Mouse (Mus musculus): ENCODE data around the gene Nsun2. TPM values are rescaled to one million over a fixed set of nuclear protein-coding genes. Genes with fewer than 3 reads are reported as not detected.

Nsun2 gene
- polyA plus RNA-seq, 1 experiment from 2014 or later, result 73.5 TPM

DNA sequence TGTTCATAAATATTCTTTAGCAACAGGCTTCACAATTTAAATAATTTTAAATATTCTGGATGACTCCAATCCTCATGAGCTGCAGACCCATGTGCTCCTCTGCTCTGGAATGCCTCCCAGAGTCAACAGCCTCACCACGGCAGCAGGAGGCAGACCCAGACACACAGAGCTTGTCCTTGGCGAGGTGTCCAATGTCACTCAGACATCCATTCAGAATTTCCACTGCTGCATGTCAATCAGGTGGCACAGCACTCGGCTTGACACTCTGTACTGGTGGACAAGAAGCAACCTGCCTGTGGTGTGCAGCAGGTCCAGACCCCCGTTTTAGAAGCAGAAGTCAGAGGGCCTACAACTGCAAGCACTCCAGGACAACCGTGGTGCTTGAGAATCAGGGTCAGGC lies 35.3 kb upstream of the Nsun2 start:
- no peaks in the 10 kb centered on the region for H3K9me3 ChIP-seq (ENCODE audit: control insufficient read depth, low read length)
- H3K4me2 ChIP-seq (ENCODE audit: low read depth, low read length), result no peak overlapping the region
- no peaks in the 10 kb centered on the region for H3K27me3 ChIP-seq (ENCODE audit: control insufficient read depth, insufficient read depth, low read length)
- WGBS, result 91% methylated on average over 5 of the region's 5 CpGs
- ATAC-seq (ENCODE audit: low read depth), result no peak
- H3K27ac ChIP-seq (ENCODE audit: low read depth, low read length), result no peak overlapping the region
- peaks cover 53% of the 10 kb centered on the region for H3K36me3 ChIP-seq (ENCODE audit: control insufficient read depth, insufficient read depth, low read length)
- H3K4me3 ChIP-seq (ENCODE audit: low read depth, low read length), result no peak overlapping the region
- H3K9ac ChIP-seq (replicated peaks; ENCODE audit: low read depth, low read length), result no peak overlapping the region
- no peaks in the 10 kb centered on the region for H3K4me1 ChIP-seq (ENCODE audit: control insufficient read depth, insufficient read depth, low read length)

DNA sequence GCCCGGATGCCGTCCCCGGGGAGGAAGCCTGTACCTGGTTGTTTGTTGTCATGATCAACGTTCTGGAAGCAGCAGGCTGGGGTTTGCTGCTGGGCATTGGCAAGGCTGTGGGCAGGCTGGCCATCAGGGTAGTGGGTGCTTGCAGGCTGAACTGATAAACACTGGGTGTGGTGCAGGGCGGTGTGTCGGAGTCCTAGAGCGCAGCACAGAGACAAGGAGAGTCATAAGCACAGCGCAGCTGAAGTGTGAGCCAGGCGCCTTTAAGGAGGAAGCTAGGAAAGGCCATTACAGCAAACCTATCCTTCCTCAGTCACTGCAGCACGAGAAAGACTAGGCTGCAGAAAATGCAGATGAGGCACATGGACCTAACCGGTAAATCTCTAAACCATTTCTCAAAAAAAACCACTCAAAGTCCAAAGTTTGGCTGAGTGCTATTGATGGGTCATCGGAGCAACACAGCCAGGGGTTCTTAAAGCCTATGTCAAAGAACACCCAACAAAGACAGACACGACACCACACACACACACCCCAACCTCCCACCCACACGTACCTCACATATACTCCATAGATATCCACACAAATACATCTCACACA lies 31.3 kb upstream of the Nsun2 start:
- no peak overlapping the region for H3K4me2 ChIP-seq (ENCODE audit: low read depth, low read length)
- H3K36me3 ChIP-seq (ENCODE audit: control insufficient read depth, insufficient read depth, low read length), result peaks cover 75% of the 10 kb centered on the region
- H3K9ac ChIP-seq (replicated peaks; ENCODE audit: low read depth, low read length), result no peak overlapping the region
- no peaks in the 10 kb centered on the region for H3K27me3 ChIP-seq (ENCODE audit: control insufficient read depth, insufficient read depth, low read length)
- no peaks in the 10 kb centered on the region for H3K9me3 ChIP-seq (ENCODE audit: control insufficient read depth, low read length)
- H3K4me1 ChIP-seq (ENCODE audit: control insufficient read depth, insufficient read depth, low read length), result no peaks in the 10 kb centered on the region
- no peak overlapping the region for H3K27ac ChIP-seq (ENCODE audit: low read depth, low read length)
- no peak overlapping the region for H3K4me3 ChIP-seq (ENCODE audit: low read depth, low read length)
- 97% methylated on average over 14 of the region's 14 CpGs for WGBS
- ATAC-seq (ENCODE audit: low read depth), result no peak

DNA sequence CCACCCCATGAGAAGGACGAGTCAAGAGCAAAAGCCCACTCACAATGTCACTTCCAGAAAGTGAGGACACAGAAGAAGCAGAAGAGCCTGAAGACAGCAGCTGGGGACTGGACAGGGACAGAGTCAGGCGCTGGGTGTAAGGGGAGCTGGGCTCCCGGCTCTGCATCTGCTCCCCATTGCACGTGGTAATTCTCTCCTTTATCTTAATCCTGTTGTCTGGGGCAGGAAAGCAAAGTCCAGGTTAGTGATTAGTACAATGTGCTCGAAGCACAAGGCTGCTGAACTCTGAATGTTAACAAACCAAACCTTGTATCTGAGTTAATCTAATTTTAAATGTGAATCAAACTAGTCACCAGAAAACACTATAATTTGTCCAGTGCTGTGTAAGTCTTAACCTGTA lies 30.7 kb upstream of the Nsun2 start:
- no peak for ATAC-seq (ENCODE audit: low read depth)
- Histone ChIP-seq H3K4me1 (ENCODE audit: control insufficient read depth, insufficient read depth, low read length) (no peaks in the 10 kb centered on the region), H3K9ac (replicated peaks; ENCODE audit: low read depth, low read length) (no peak overlapping the region), H3K9me3 (ENCODE audit: control insufficient read depth, low read length) (no peaks in the 10 kb centered on the region), H3K4me3 (ENCODE audit: low read depth, low read length) (no peak overlapping the region), H3K27me3 (ENCODE audit: control insufficient read depth, insufficient read depth, low read length) (no peaks in the 10 kb centered on the region), H3K36me3 (ENCODE audit: control insufficient read depth, insufficient read depth, low read length) (peaks cover 77% of the 10 kb centered on the region), H3K4me2 (ENCODE audit: low read depth, low read length) (no peak overlapping the region), H3K27ac (ENCODE audit: low read depth, low read length) (no peak overlapping the region)
- 88% methylated on average over 5 of the region's 5 CpGs for WGBS

DNA sequence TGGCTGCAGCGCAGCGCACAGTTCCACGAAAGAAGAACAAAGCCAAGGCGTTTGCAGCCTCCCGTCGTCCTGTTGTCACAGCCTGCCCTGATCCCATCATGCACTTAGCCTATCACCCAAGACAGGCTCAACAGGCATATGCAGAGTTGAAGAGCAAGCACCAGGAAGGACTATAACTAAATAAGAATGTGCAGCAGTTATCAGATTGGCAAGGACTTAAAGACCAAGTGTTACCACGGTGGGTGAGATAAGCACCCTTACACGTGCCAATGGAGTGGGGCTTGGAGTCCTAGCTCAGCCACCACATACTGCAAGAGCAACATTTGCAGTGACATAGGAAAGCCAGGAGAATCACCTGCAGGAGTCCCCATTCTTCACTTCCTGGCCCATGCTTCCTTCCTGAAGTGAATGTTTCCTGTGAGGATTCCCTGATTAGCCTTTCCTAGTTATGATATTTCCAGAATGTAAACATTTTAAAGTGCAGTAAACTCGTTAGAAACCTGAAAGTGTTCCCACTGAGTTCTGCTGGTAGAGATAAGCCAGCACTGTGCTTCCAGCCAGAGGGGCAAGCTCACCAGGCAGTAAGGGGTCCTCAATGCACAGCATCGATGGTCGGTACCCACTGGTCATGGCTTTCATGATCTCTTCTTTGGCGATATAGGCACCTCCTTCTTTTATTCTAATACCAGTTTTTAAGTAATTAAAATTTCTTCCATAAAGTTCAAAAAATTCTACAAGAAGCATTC lies 27.0 kb upstream of the Nsun2 start:
- no peak overlapping the region for H3K27ac ChIP-seq (ENCODE audit: low read depth, low read length)
- peaks cover 47% of the 10 kb centered on the region for H3K36me3 ChIP-seq (ENCODE audit: control insufficient read depth, insufficient read depth, low read length)
- H3K4me1 ChIP-seq (ENCODE audit: control insufficient read depth, insufficient read depth, low read length), result no peaks in the 10 kb centered on the region
- H3K9ac ChIP-seq (replicated peaks; ENCODE audit: low read depth, low read length), result no peak overlapping the region
- H3K4me3 ChIP-seq (ENCODE audit: low read depth, low read length), result no peak overlapping the region
- WGBS, result 93% methylated on average over 12 of the region's 12 CpGs
- no peak overlapping the region for H3K4me2 ChIP-seq (ENCODE audit: low read depth, low read length)
- no peaks in the 10 kb centered on the region for H3K9me3 ChIP-seq (ENCODE audit: control insufficient read depth, low read length)
- ATAC-seq (ENCODE audit: low read depth), result no peak
- H3K27me3 ChIP-seq (ENCODE audit: control insufficient read depth, insufficient read depth, low read length), result no peaks in the 10 kb centered on the region

DNA sequence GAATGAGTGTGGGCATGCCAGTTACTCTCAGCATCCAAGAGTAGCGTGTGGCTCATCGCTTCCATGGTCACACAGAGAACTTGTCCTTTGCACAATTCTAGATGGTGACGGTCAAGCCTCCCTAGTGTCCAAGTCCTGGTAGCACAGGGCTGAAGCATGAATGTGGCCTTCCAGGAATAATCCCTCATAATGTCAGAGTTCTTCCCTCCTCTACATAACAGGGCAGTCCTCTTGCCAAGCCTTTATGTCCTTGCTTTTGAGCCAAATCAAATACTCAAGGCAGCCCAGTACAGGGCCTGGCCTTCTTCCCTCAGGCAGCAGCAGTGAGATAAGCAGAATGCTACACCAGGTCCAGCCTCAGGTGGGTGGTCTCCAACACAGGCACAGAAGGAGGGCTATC lies 25.9 kb upstream of the Nsun2 start:
- Histone ChIP-seq H3K9ac (replicated peaks; ENCODE audit: low read depth, low read length) (no peak overlapping the region), H3K27ac (ENCODE audit: low read depth, low read length) (no peak overlapping the region), H3K4me1 (ENCODE audit: control insufficient read depth, insufficient read depth, low read length) (no peaks in the 10 kb centered on the region), H3K9me3 (ENCODE audit: control insufficient read depth, low read length) (no peaks in the 10 kb centered on the region), H3K4me2 (ENCODE audit: low read depth, low read length) (no peak overlapping the region), H3K27me3 (ENCODE audit: control insufficient read depth, insufficient read depth, low read length) (no peaks in the 10 kb centered on the region), H3K36me3 (ENCODE audit: control insufficient read depth, insufficient read depth, low read length) (peaks cover 42% of the 10 kb centered on the region), H3K4me3 (ENCODE audit: low read depth, low read length) (no peak overlapping the region)
- WGBS, result 96% methylated on average over 3 of the region's 3 CpGs
- no peak for ATAC-seq (ENCODE audit: low read depth)

DNA sequence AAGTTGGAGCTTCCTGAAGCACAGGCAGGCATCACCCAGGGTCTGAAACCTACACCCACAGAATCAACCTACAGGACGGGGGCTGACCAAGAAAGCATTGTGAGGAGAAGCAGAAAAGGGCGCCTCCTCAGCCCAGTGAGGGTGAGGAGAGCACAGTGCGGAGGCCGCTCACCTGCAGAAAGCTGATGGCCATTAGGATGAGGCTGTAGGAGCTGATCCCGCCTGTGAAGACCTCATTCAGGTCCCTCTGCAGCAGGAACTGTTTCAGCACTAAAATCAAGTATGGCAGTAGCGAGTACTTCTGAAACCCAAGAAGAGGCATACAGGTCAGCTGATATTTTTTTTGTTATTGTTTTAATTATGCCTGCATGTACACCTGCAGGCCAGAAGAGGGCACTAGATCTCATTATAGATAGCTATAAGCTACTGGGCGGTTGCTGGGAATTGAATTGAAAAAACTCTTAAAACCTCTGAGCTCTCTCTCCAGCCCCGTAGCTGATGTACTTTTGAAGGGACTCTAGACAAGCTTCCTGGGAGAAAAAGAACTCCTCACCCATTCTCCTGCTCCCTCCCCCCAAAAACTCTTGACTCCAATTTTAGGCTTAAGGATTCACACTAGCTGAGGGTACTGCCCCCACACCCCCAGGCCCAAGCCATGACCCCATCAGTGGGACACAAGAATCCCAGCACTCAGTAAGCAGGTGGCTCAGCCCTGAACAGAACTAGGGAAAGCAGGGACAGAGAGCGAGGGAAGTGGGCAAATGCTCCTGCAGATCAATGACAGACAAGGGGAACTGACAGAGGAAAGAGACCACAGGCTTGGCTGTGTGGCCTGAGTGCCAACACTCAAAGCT lies 23.9 kb upstream of the Nsun2 start:
- no peak overlapping the region for H3K4me2 ChIP-seq (ENCODE audit: low read depth, low read length)
- H3K4me1 ChIP-seq (ENCODE audit: control insufficient read depth, insufficient read depth, low read length), result no peaks in the 10 kb centered on the region
- 68% methylated on average over 9 of the region's 9 CpGs for WGBS
- no peaks in the 10 kb centered on the region for H3K27me3 ChIP-seq (ENCODE audit: control insufficient read depth, insufficient read depth, low read length)
- peaks cover 27% of the 10 kb centered on the region; the same call in 1 of the 2 replicates for H3K36me3 ChIP-seq (ENCODE audit: control insufficient read depth, insufficient read depth, low read length)
- ATAC-seq (ENCODE audit: low read depth), result peak; percentile 72
- H3K9me3 ChIP-seq (ENCODE audit: control insufficient read depth, low read length), result no peaks in the 10 kb centered on the region
- no peak overlapping the region for H3K9ac ChIP-seq (replicated peaks; ENCODE audit: low read depth, low read length)
- H3K27ac ChIP-seq (ENCODE audit: low read depth, low read length), result no peak overlapping the region
- no peak overlapping the region for H3K4me3 ChIP-seq (ENCODE audit: low read depth, low read length)

DNA sequence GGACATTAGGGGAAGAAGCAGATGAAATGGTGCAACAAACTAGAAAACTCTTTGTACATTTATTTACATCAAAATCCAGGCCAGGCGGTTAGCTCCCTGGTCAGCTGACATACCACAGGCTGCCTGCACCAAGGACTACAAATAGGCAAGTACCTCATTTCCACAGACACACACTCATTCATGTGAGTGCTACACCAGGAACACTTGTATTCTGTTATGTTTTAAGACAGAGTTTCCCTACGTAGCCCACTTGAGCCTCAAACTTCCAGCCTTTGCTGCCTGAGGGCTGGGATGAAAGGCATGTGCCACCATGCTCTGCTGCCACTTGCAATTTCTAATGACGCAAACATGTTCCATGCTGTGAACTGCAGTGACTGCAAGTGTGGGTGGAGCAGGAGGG lies 18.5 kb upstream of the Nsun2 start:
- 0 out of 2 replicates have a peak, but pooled peaks cover 4% of the 10 kb centered on the region for H3K4me1 ChIP-seq (ENCODE audit: control insufficient read depth, insufficient read depth, low read length)
- H3K27ac ChIP-seq (ENCODE audit: low read depth, low read length), result no peak overlapping the region
- H3K27me3 ChIP-seq (ENCODE audit: control insufficient read depth, insufficient read depth, low read length), result no peaks in the 10 kb centered on the region
- H3K9me3 ChIP-seq (ENCODE audit: control insufficient read depth, low read length), result no peaks in the 10 kb centered on the region
- no peak overlapping the region for H3K9ac ChIP-seq (replicated peaks; ENCODE audit: low read depth, low read length)
- no peak overlapping the region for H3K4me3 ChIP-seq (ENCODE audit: low read depth, low read length)
- WGBS, result 81% methylated on average over 3 of the region's 3 CpGs
- no peak overlapping the region for H3K4me2 ChIP-seq (ENCODE audit: low read depth, low read length)
- no peak for ATAC-seq (ENCODE audit: low read depth)
- peaks cover 7% of the 10 kb centered on the region; the same call in 1 of the 2 replicates for H3K36me3 ChIP-seq (ENCODE audit: control insufficient read depth, insufficient read depth, low read length)

DNA sequence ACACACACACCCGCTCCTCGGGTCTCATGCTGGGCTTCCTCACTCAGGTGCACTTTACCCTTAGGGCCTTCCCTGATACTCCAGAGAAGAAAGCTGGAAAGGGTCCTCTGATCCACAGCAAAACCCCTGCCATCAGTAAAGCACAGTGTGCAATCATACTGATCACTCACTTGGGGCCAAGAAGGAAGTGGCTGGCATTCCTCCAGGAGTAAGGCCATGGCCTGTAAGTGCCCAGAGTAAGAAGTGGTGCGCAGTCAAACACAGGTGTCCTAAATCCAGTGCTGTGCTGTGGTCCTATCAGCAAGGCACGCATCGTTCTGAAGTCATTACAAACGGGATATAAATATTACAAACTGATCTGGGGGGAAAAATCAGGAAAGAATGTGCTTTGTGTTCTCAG lies 16.1 kb upstream of the Nsun2 start:
- Histone ChIP-seq H3K27me3 (ENCODE audit: control insufficient read depth, insufficient read depth, low read length) (no peaks in the 10 kb centered on the region), H3K4me2 (ENCODE audit: low read depth, low read length) (no peak overlapping the region), H3K4me1 (ENCODE audit: control insufficient read depth, insufficient read depth, low read length) (peaks cover 13% of the 10 kb centered on the region; the same call in 1 of the 2 replicates), H3K36me3 (ENCODE audit: control insufficient read depth, insufficient read depth, low read length) (peaks cover 4% of the 10 kb centered on the region; the same call in 1 of the 2 replicates), H3K9me3 (ENCODE audit: control insufficient read depth, low read length) (no peaks in the 10 kb centered on the region), H3K27ac (ENCODE audit: low read depth, low read length) (no peak overlapping the region), H3K9ac (replicated peaks; ENCODE audit: low read depth, low read length) (no peak overlapping the region), H3K4me3 (ENCODE audit: low read depth, low read length) (no peak overlapping the region)
- no peak for ATAC-seq (ENCODE audit: low read depth)
- 86% methylated on average over 6 of the region's 6 CpGs for WGBS

DNA sequence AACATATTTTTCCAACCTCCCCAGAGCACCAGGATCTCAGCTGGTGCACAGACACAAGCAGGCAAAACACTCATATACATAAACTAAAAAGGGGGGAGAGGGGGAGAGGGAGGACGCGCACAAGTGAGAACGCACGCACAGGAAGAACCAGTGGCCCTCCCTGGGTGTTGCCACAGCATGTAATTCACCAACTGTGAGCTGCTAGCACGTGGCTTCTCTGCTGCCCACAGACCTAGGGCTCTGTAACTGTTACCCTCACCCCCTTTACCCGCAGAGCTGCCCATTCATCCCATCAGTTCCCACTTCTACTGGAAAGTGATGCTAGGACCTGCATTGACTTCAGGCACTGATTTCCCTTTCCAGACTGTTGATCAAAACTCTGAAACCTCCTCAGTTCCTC lies 14.4 kb upstream of the Nsun2 start:
- no peaks in the 10 kb centered on the region for H3K9me3 ChIP-seq (ENCODE audit: control insufficient read depth, low read length)
- H3K9ac ChIP-seq (replicated peaks; ENCODE audit: low read depth, low read length), result no peak overlapping the region
- no peak overlapping the region for H3K27ac ChIP-seq (ENCODE audit: low read depth, low read length)
- no peak for ATAC-seq (ENCODE audit: low read depth)
- H3K4me2 ChIP-seq (ENCODE audit: low read depth, low read length), result no peak overlapping the region
- no peaks in the 10 kb centered on the region for H3K27me3 ChIP-seq (ENCODE audit: control insufficient read depth, insufficient read depth, low read length)
- no peak overlapping the region for H3K4me3 ChIP-seq (ENCODE audit: low read depth, low read length)
- no peaks in the 10 kb centered on the region for H3K36me3 ChIP-seq (ENCODE audit: control insufficient read depth, insufficient read depth, low read length)
- H3K4me1 ChIP-seq (ENCODE audit: control insufficient read depth, insufficient read depth, low read length), result peaks cover 24% of the 10 kb centered on the region
- 53% methylated on average over 6 of the region's 6 CpGs for WGBS
